Mouse (Mus musculus): ENCODE measurements around the gene 1700021F05Rik. TPM values are rescaled to one million over a fixed set of nuclear protein-coding genes. Genes with fewer than 3 reads are reported as not detected.
A peak's percentile ranks its signal among the peaks of the same experiment; 100 is the strongest.

Gene 1700021F05Rik
- polyA plus RNA-seq, 1 experiment, result 10.0 TPM

DNA sequence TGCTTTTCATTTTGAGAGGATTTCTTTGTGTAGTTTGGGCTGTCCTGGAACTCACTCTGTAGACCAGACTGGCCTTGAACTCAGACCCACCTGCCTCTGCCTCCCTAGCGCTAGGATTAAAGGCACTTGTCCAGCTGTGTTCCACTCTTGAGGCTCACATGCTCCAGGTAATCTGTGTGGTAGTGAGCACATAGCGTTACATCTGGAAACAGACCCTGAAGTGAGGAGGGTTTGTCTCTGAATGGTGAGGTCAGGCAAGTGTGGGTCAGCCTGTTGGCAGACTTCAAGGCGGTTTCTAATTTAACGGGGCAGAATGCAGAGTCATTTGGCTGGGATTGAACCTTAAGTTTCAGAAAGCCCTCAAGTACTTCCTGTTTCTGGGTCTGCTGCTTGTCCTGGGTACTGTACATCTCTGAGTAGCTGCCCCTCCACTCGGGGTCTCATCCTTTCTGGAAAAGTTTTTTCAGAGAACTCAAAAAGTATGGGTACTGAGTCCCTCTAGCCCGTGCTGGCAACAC, 55.0 kb downstream of the 1700021F05Rik start:
- Histone ChIP-seq H3K4me1 (ENCODE audit: control insufficient read depth, insufficient read depth, low read length) (peaks cover 3% of the 10 kb centered on the region; the same call in 1 of the 2 replicates), H3K36me3 (ENCODE audit: control insufficient read depth, insufficient read depth, low read length) (no peaks in the 10 kb centered on the region), H3K27ac (ENCODE audit: control insufficient read depth, insufficient read depth, low read depth, low read length) (no peak overlapping the region), H3K4me3 (ENCODE audit: control insufficient read depth, low read depth, low read length) (no peak overlapping the region), H3K27me3 (ENCODE audit: control insufficient read depth, insufficient read depth, low read length) (no peaks in the 10 kb centered on the region)
- TF ChIP-seq POLR2A (IDR thresholded peaks at IDR 0.05; ENCODE audit: control insufficient read depth, low read depth, low read length) (no peak), CTCF (IDR thresholded peaks at IDR 0.05; ENCODE audit: control insufficient read depth, insufficient read depth, insufficient replicate concordance, low read depth, low read length) (no peak)

DNA sequence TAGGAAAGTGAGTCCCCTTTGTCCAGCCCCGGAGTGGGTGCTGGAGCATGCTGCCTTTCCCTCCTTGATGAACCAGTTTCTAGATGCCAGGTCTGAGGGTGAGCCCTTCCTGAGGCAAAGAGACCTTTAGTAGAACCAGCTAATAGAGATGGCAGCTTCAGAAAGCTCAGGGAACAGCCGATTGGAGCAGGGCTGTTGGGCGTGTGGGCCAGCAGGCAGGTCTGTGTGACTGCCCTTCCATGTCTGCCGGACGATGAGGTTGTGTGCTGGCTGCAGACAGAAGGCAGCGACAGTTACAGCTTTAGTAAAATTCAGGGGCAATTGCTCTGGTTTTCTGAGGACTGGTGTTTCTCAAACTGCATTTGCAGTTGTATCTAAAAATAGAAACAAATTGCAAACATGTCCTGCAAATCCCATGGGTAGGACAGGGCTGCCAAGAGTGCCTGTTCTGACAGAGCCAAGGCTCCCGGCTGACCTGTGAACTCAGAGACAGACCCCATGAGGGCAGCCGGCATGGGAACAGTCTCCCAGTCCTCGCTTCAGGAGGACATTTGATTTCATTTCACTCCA, 57.3 kb downstream of the 1700021F05Rik start:
- TF ChIP-seq POLR2A (IDR thresholded peaks at IDR 0.05; ENCODE audit: control insufficient read depth, low read depth, low read length) (no peak), CTCF (IDR thresholded peaks at IDR 0.05; ENCODE audit: control insufficient read depth, insufficient read depth, insufficient replicate concordance, low read depth, low read length) (no peak)
- Histone ChIP-seq H3K27ac (ENCODE audit: control insufficient read depth, insufficient read depth, low read depth, low read length) (no peak overlapping the region), H3K27me3 (ENCODE audit: control insufficient read depth, insufficient read depth, low read length) (no peaks in the 10 kb centered on the region), H3K36me3 (ENCODE audit: control insufficient read depth, insufficient read depth, low read length) (no peaks in the 10 kb centered on the region), H3K4me3 (ENCODE audit: control insufficient read depth, low read depth, low read length) (no peak overlapping the region), H3K4me1 (ENCODE audit: control insufficient read depth, insufficient read depth, low read length) (peaks cover 9% of the 10 kb centered on the region)

DNA sequence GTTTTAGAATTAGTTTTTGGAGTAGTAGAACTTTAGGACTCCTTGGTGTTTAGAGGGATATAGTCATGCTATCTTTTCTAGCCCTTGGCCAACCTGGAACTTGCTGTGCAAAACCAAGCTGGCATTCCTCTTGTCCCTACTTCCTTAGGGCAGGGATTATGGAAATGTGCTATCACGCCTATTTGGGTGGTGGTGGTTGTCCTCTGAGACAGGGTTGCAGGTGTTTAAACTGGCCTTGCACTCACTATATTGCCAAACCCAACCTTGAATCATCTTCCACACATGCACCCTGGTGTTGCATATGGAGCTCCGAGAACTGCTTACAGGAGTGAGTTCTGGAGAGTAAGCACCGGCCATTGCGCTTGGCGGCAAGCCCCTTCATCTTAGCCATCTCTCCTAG, 58.8 kb downstream of the 1700021F05Rik start:
- H3K36me3 ChIP-seq (ENCODE audit: control insufficient read depth, insufficient read depth, low read length), result no peaks in the 10 kb centered on the region
- no peak overlapping the region for H3K4me3 ChIP-seq (ENCODE audit: control insufficient read depth, low read depth, low read length)
- no peaks in the 10 kb centered on the region for H3K27me3 ChIP-seq (ENCODE audit: control insufficient read depth, insufficient read depth, low read length)
- no peak overlapping the region for H3K27ac ChIP-seq (ENCODE audit: control insufficient read depth, insufficient read depth, low read depth, low read length)
- peaks cover 16% of the 10 kb centered on the region for H3K4me1 ChIP-seq (ENCODE audit: control insufficient read depth, insufficient read depth, low read length)
- TF ChIP-seq POLR2A (IDR thresholded peaks at IDR 0.05; ENCODE audit: control insufficient read depth, low read depth, low read length) (no peak), CTCF (IDR thresholded peaks at IDR 0.05; ENCODE audit: control insufficient read depth, insufficient read depth, insufficient replicate concordance, low read depth, low read length) (no peak)

DNA sequence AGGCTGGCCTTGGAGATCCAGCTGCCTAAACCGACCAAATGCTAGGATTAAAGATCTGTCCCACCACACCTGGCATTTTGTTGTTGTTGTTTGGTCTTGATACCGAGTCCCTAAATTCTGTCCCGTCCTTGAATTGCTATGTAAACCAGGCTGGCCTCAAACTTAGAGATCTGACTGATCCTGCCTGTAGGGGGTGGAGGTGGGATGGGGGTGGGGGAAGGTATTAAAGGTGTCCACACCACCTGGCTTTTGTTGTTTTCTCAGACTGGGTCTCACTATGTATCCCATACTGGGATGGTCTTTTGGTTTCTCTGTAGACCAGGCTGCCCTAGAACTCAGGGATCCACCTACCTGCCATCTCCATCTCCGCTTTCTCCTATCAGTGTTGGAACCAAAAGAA, 59.6 kb downstream of the 1700021F05Rik start:
- Histone ChIP-seq H3K27ac (ENCODE audit: control insufficient read depth, insufficient read depth, low read depth, low read length) (no peak overlapping the region), H3K4me1 (ENCODE audit: control insufficient read depth, insufficient read depth, low read length) (peaks cover 16% of the 10 kb centered on the region), H3K36me3 (ENCODE audit: control insufficient read depth, insufficient read depth, low read length) (no peaks in the 10 kb centered on the region), H3K27me3 (ENCODE audit: control insufficient read depth, insufficient read depth, low read length) (no peaks in the 10 kb centered on the region), H3K4me3 (ENCODE audit: control insufficient read depth, low read depth, low read length) (no peak overlapping the region)
- no peak for TF ChIP-seq POLR2A (IDR thresholded peaks at IDR 0.05; ENCODE audit: control insufficient read depth, low read depth, low read length)
- TF ChIP-seq CTCF (IDR thresholded peaks at IDR 0.05; ENCODE audit: control insufficient read depth, insufficient read depth, insufficient replicate concordance, low read depth, low read length), result no peak

DNA sequence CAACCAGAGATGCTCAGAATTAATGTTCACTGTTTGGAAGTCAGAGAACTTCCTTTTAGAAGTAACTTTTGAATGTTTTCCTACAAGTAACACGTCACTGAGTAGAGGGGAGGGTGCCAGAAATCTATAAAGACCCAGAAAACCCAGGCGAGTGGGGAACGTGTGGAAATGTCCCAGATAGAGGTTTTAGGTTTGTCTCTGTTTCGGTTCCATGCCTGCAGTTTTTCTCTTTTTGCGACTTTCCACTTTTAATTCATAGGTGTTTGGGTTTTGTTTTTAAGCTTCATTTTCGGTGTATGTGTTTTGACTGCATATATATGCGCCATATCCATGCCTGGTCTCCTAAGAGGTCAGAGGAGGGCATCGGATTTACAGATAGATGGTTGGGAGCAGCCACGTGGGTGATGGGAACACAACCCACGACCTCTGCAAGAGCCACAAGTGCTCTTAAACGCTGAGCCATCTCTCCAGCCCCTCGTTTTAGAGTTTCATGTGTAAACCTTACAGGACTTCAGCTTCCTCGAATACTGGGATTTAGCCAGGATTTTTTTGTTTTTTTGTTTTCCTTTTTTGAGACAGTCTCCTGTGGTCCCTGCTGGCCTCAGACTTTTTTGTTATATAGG, 60.5 kb downstream of the 1700021F05Rik start:
- Histone ChIP-seq H3K4me3 (ENCODE audit: control insufficient read depth, low read depth, low read length) (peak overlapping the region; percentile 92), H3K36me3 (ENCODE audit: control insufficient read depth, insufficient read depth, low read length) (no peaks in the 10 kb centered on the region), H3K27ac (ENCODE audit: control insufficient read depth, insufficient read depth, low read depth, low read length) (peak overlapping the region; percentile 88), H3K4me1 (ENCODE audit: control insufficient read depth, insufficient read depth, low read length) (peaks cover 16% of the 10 kb centered on the region), H3K27me3 (ENCODE audit: control insufficient read depth, insufficient read depth, low read length) (no peaks in the 10 kb centered on the region)
- TF ChIP-seq CTCF (IDR thresholded peaks at IDR 0.05; ENCODE audit: control insufficient read depth, insufficient read depth, insufficient replicate concordance, low read depth, low read length), result no peak
- TF ChIP-seq POLR2A (IDR thresholded peaks at IDR 0.05; ENCODE audit: control insufficient read depth, low read depth, low read length), result no peak

DNA sequence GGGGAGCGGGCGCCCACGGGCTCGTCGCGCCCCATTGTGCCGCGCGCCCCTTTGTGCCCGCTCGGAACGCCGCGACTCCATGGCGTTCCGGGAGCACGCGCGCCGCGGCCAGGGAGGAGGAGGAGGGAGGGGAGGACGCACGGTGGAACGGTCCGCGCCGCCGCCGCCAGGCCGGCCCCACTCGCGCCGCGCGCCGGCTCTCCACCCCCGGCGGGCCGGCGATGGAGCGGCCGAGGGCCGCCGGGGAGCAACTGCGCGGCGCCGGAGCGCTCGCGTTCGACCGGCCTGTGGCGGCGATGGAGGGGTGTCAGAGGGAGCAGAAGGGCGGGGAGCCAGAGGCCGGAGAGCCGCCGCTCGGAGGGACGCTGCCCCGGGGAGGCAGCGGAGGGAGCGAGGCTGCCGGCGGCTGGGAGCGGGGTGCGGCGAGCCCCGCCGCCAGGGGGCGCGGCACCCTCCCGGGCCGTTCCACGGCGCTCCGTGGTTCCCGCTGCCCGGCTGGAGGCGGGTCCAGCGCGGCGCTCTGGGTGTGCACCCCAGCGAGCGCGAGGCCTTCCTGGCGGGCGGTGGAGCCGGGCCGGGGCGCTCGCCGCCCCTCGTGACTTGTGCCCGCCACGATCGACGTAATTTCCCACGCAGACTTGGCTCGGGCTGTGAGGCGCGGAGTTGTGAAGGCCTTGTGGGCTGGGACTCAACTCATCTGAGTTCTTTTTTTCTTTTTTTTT, 61.2 kb downstream of the 1700021F05Rik start:
- no peak; the same call in none of the 2 replicates for TF ChIP-seq POLR2A (IDR thresholded peaks at IDR 0.05; ENCODE audit: control insufficient read depth, low read depth, low read length)
- peak; percentile 37; the same call in 1 of the 2 replicates for TF ChIP-seq CTCF (IDR thresholded peaks at IDR 0.05; ENCODE audit: control insufficient read depth, insufficient read depth, insufficient replicate concordance, low read depth, low read length)
- H3K36me3 ChIP-seq (ENCODE audit: control insufficient read depth, insufficient read depth, low read length), result no peaks in the 10 kb centered on the region
- peaks cover 16% of the 10 kb centered on the region for H3K4me1 ChIP-seq (ENCODE audit: control insufficient read depth, insufficient read depth, low read length)
- no peaks in the 10 kb centered on the region for H3K27me3 ChIP-seq (ENCODE audit: control insufficient read depth, insufficient read depth, low read length)
- peak overlapping the region; percentile 88 for H3K27ac ChIP-seq (ENCODE audit: control insufficient read depth, insufficient read depth, low read depth, low read length)
- H3K4me3 ChIP-seq (ENCODE audit: control insufficient read depth, low read depth, low read length), result peak overlapping the region; percentile 92
